Mouse (Mus musculus) spleen, adult 2 months (tissue): ENCODE measurements around the gene Gm20431. TPM values are rescaled to one million over a fixed set of nuclear protein-coding genes. Genes with fewer than 3 reads are reported as not detected.

Experiments used
- DNase-seq, 2 experiments: peaks; one replicate each; pipeline versions ENCODE4 v3.0.0 to v3.0.0-alpha.2; 2012 to 2021; ENCODE audit warnings: low spot score in 2 of 2, low read depth in 1 of 2
- H3K27ac ChIP-seq: fragments of 200-500 bp; 2 replicates; pipeline ENCODE4 v1.5.1; 2012; ENCODE audit warnings: low read length, inconsistent platforms; ENCODE audit not compliant: insufficient read depth
- H3K27me3 ChIP-seq: fragments of 200-500 bp; 2 replicates; pipeline ENCODE4 v1.6.1; 2012; ENCODE audit warnings: mild to moderate bottlenecking, moderate library complexity, low read length, inconsistent platforms; ENCODE audit not compliant: control insufficient read depth, insufficient read depth
- H3K36me3 ChIP-seq: fragments of 200-500 bp; 2 replicates; pipeline ENCODE4 v1.6.1; 2012; ENCODE audit warnings: mild to moderate bottlenecking, low read length, inconsistent platforms; ENCODE audit not compliant: control insufficient read depth, insufficient read depth
- H3K4me1 ChIP-seq: fragments of 200-500 bp; 2 replicates; pipeline ENCODE4 v1.6.1; 2011; ENCODE audit warnings: inconsistent platforms; ENCODE audit not compliant: control insufficient read depth, insufficient read depth, insufficient read length
- H3K4me3 ChIP-seq: fragments of 200-500 bp; 2 replicates; pipeline ENCODE4 v1.5.1; 2011; ENCODE audit warnings: mild to moderate bottlenecking, inconsistent platforms; ENCODE audit not compliant: insufficient read depth, insufficient read length; ENCODE audit errors: extremely low read depth
- CTCF ChIP-seq: fragments of 200-500 bp; IDR thresholded peaks from 2 replicates; pipeline ENCODE4 v1.5.1; 2011; ENCODE audit warnings: mild to moderate bottlenecking, inconsistent platforms; ENCODE audit not compliant: insufficient read depth, insufficient read length, insufficient replicate concordance; ENCODE audit errors: extremely low read depth
- POLR2A ChIP-seq: fragments of 200-500 bp; IDR thresholded peaks from 2 replicates; pipeline ENCODE4 v1.6.1; 2011; ENCODE audit warnings: low read depth, low read length, inconsistent platforms
- whole genome bisulfite sequencing: fragments of 180-500 bp; shearing (Covaris S2); methylation state at CpG from one replicate; pipeline ENCODE4 v1.1.7; 2018; 5-methylcytosine and 5-hydroxymethylcytosine counted together
- polyA plus RNA-seq: library from polyadenylated mRNA; depleted of rRNA; stranded (reverse); fragments of >200 nt; gene quantifications from 2 replicates; pipeline ENCODE4 v1.2.3, GENCODE M21; 2012; rRNA removed

The Gm20431 gene
- polyA plus RNA-seq = 13.2 TPM in 1 of 2 replicates, not detected in the other

GRCm38 (mm10) chr2:167661270-167662203 lies at the start of gene Gm20431:
TSS of gene Gm20431 (minus strand) at chr2:167661496.
- Histone ChIP-seq H3K4me3 (peak within 1 kb of the TSS; percentile 82), H3K36me3 (no peaks in the 10 kb centered on the region), H3K4me1 (peaks cover 38% of the 10 kb centered on the region; the same call in 1 of the 2 replicates), H3K27me3 (no peaks in the 10 kb centered on the region), H3K27ac (peak within 1 kb of the TSS; percentile 64)
- peak; percentile 80; the same call in 1 of the 2 replicates for TF ChIP-seq POLR2A
- no peak for TF ChIP-seq CTCF
- WGBS = 2% methylated on average over 109 of the region's 110 CpGs
- peak; percentile 79 to 94 for DNase-seq

DNA sequence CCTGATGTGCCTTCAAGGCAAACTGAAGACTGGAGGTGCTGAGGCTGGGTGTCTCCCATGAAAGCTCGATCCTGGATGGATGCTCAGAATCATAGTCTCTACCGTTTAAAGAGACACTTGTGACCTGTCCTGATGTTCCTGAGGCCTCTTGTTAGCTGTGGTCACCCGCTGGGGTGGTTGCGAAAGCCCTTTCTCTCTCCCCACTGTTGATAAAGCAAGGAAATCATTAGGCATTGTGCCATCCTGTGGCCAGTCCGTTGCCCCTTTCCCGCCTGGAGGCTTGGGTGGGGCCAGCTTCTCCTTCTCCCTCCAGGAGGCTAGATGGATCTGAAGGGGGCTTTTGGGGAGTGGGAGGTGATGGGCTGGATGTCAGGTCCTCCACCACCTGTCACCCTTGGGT lies 49.3 kb upstream of the Gm20431 start:
- H3K27ac ChIP-seq = no peak overlapping the region
- 60% methylated on average over 6 of the region's 6 CpGs for WGBS
- H3K27me3 ChIP-seq = no peaks in the 10 kb centered on the region
- H3K4me3 ChIP-seq = no peak overlapping the region
- peaks cover 7% of the 10 kb centered on the region; the same call in 1 of the 2 replicates for H3K4me1 ChIP-seq
- no peak for DNase-seq
- TF ChIP-seq POLR2A (no peak), CTCF (no peak)
- H3K36me3 ChIP-seq = no peaks in the 10 kb centered on the region

DNA sequence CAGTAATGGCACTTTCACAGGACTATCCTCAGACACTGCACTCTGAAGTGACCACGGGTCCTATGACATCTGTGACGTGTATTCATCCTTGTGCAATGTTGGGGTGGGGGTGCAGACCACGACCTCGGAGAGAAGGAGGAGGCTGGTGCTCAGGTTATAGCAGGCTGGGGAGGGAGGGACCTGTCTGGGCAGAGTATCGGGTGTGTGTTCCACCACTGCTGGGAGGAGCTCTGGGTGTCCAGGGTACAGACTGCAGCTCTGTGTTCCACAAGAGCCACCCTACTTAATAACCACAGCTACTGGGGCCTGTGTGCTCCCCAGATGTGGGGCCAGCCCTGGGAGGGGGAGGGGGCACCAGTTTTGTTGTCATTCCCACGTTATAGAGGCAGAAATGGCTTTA lies 48.7 kb upstream of the Gm20431 start:
- WGBS = 56% methylated on average over 6 of the region's 6 CpGs
- Histone ChIP-seq H3K4me3 (no peak overlapping the region), H3K4me1 (peaks cover 7% of the 10 kb centered on the region; the same call in 1 of the 2 replicates), H3K27ac (no peak overlapping the region), H3K27me3 (no peaks in the 10 kb centered on the region), H3K36me3 (no peaks in the 10 kb centered on the region)
- TF ChIP-seq CTCF (no peak), POLR2A (no peak)
- DNase-seq = no peak

- TF ChIP-seq POLR2A (no peak), CTCF (no peak)
- Histone ChIP-seq H3K27ac (no peak overlapping the region), H3K4me1 (peaks cover 6% of the 10 kb centered on the region; the same call in 1 of the 2 replicates), H3K4me3 (no peak overlapping the region), H3K27me3 (no peaks in the 10 kb centered on the region), H3K36me3 (no peaks in the 10 kb centered on the region)
- DNase-seq = no peak
- WGBS = 81% methylated on average over 15 of the region's 15 CpGs
Measured at GRCm38 (mm10) chr2:167708373-167708772, 47.1 kb upstream of the Gm20431 start.

DNA sequence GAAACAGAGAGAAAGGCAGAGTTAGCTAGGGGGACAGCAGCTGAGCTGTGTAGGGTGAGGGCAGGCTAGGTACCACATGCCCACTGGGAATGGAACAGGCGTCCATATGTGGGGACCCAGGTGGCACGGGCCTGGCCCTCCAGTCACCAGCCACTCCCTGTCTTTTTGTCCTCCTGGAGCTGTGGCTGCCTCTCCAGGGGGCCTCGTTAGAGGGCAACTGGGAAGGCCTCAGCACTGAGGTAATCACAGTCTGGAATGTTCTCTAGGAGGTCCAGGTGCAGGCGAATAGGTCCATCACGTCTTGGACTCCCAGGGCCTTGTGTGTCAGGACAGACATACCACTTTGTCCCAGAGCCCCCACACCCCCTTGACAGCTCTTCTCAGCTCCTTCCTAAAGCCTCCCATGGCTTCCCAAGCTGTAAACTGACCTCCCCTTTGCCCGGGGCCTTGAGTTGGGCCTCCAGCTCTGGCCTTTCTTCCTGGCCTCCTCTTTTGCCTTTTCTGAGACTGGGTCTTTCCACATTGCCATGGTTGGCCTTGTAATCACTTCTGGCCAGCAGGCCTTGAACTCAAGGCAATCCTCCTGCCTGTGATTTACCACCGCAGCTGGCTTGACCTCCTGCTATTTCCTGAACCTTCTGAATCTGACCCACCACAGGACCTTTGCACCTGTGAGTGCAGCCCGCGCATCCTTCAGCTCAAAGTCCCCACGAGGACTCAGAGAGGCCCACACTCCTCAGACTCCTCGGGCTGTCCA lies 45.1 kb upstream of the Gm20431 start:
- Histone ChIP-seq H3K4me1 (peaks cover 6% of the 10 kb centered on the region; the same call in 1 of the 2 replicates), H3K27me3 (no peaks in the 10 kb centered on the region), H3K27ac (no peak overlapping the region), H3K4me3 (no peak overlapping the region), H3K36me3 (no peaks in the 10 kb centered on the region)
- no peak for DNase-seq
- 85% methylated on average over 11 of the region's 11 CpGs for WGBS
- TF ChIP-seq CTCF = no peak
- TF ChIP-seq POLR2A = no peak

- no peaks in the 10 kb centered on the region for H3K27me3 ChIP-seq
- no peaks in the 10 kb centered on the region for H3K36me3 ChIP-seq
- 89% methylated on average over 4 of the region's 4 CpGs for WGBS
- H3K4me3 ChIP-seq = no peak overlapping the region
- DNase-seq = no peak
- no peak overlapping the region for H3K27ac ChIP-seq
- TF ChIP-seq POLR2A = no peak
- TF ChIP-seq CTCF = no peak
- peaks cover 6% of the 10 kb centered on the region; the same call in 1 of the 2 replicates for H3K4me1 ChIP-seq
Measured at GRCm38 (mm10) chr2:167704409-167704808, 43.1 kb upstream of the Gm20431 start.
